Mouse (Mus musculus) heart, postnatal 36 days (tissue): ENCODE data around the gene Ube2j1. TPM values are rescaled to one million over a fixed set of nuclear protein-coding genes. Genes with fewer than 3 reads are reported as not detected.
"Not testable (repeated sequence)": the region's sequence is repeated elsewhere in the genome, so short reads cannot be mapped to it uniquely, and the experiment has no call there.

Experiments
- DNase-seq, 2 experiments: peaks; one replicate each; pipeline ENCODE4 v3.0.0; 2021 to 2022
- intact Hi-C: fragments of 180-260 bp; cut with DNase I; formaldehyde crosslinking; loops from one replicate; pipeline ENCODE4 v1.15.1; 2025
- total RNA-seq, 2 experiments: library from RNA; stranded (reverse); gene quantifications; 2 replicates each; pipeline ENCODE4 v1.2.3; 2021

Ube2j1 gene
- total RNA-seq = 10 to 100 TPM; 41.6 to 42.5 TPM

DNA sequence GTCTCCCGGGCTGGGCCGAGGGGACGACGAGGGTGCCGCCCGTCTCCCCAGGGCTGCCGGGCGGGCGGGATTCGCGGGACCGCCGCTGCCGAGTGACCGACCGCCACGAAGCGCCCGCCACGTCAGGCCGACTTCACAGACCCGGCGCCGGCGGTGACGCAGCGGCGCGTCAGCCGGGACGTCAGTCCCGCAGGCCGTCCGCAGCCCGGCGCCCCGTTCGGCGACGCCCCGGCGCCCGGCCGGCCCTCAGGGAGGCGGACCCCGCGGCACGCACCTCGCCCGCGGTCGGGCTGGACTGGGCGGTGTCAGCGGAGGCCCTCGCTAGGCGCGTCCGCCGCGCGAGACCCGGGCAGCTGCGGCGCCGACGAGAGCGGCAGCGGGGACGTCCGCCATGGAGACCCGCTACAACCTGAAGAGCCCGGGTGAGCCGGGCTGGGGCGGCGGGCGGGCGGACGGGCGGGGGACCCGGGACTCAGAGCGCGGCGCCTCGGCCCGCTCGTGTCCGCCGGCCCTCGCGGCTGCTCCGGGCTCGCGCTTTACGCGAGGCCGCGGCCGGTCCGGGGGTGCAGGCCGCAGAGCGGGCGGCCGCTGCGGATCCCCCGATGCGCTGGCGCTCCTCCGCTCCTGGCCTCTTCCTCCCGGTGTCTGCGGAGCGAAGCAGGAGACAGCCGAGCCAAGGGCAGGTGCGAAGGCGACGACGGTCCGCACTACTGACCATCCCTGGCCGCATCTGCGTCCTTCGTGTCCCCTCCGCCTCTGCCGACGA lies at the start of gene Ube2j1:
Gene Ube2j1 (plus strand): TSS at position 222 of the 766 bp plus-strand sequence.
- intact Hi-C loops = loop anchor here (2.0 to 5.0 kb wide), 5 partner anchors 86 to 374 kb away; partner anchors contain the start of genes Lyrm2 and Mdn1
- peak; percentile 90 to 92 for DNase-seq

- DNase-seq = peak in 1 of 2 experiments; percentile 11
- intact Hi-C loops = no loop called here
Measured at GRCm38 (mm10) chr4:32981617-32982016, 49.6 kb upstream of the Ube2j1 start.

GRCm38 (mm10) chr4:32982041-32982715 lies 49.0 kb upstream of the Ube2j1 start:
- DNase-seq = peak; percentile 12 to 22
- intact Hi-C loops = no loop called here

- intact Hi-C loops = no loop called here
- no peak for DNase-seq
Measured at GRCm38 (mm10) chr4:32982716-32983175, 48.5 kb upstream of the Ube2j1 start, which contains the start of gene Rragd. TSS of gene Rragd (plus strand) at chr4:32983037.

- peak; percentile 59 to 71 for DNase-seq
- intact Hi-C loops = no loop called here
Measured at GRCm38 (mm10) chr4:32983176-32984155, 47.8 kb upstream of the Ube2j1 start.

DNA sequence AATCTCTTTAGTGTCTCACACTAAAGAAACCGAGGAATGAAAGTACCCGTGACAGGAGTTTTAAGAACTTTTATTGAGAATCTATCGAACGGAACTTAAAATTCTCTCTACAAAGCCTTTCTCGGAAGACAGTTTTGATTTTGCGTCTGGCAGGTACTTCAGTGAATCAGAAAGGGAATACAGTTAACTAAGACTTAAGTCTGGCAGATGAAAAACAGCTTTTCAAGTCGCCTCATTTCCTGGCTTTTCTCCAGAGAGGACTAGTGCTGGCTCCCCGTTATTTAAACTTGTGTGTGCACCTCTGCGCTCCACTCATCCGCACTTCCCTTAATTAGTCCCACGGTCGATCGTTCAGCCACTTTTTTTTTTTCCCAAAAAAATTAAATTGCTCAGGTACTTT lies 47.0 kb upstream of the Ube2j1 start:
- intact Hi-C loops = no loop called here
- DNase-seq = no peak

DNA sequence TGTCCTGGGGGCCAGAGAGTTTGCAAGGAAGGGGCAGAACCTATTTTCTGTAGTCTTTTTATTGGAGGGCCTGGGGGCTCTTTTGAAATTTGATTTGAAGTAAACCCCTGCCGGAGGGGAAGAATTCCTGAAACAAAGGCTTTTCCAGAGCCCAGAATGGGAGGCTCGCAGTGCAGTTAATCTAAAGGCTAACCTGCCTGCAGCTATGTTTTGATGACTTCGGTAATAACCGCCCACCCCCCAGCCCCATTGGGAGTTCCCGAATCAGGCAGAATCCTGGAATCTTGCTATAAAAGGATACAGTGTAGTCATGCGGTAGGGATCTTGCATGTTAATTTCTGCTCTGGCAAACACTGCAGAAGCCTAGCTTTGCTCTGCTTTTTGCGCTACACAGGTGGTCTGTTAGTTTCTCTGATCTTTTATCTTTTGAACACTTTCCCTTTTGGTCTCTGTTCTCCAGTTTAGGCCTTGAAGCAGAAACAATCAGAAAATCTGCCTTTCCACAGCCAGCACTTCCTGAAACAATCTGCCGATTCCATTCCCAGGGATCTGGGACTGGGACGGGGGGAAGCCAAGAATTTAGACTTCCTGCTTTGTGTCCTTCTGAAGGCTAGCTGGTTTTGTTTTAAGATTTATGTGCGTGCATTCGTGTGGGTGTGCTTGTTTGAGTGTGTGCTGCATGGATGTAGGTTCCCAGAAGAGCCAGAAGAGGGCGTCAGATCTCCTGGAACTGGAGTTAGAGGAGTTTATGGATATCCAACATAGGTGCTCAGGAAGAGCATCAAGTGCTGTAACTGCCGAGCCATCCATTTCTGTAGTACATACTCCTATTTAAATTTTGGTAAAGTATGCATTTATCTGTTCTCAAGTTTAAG lies 46.2 kb upstream of the Ube2j1 start:
- DNase-seq = no peak
- intact Hi-C loops = no loop called here

DNA sequence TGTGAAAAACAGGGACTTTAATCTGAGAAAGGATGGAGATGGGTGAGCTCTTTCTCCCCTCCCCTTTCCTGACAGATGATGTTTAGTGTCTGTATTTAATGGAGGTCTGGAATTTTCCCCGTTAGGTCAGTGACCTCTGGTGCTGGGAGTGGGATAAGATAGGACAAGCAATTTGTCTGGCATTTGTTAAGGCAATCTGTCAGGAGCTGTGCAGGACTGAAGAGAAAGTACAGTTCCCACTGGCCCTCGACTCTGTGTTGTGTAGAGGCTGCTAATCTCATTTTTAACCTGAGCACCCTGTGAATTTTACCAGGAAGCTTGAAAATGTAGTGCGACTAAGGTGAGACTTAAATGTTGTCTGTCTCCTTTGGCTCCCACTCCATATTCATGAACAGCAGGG lies 45.5 kb upstream of the Ube2j1 start:
- DNase-seq = no peak
- intact Hi-C loops = no loop called here

- no peak for DNase-seq
- intact Hi-C loops = no loop called here
Measured at GRCm38 (mm10) chr4:32987006-32987405, 44.2 kb upstream of the Ube2j1 start.

GRCm38 (mm10) chr4:32989346-32989745 lies 41.9 kb upstream of the Ube2j1 start:
- intact Hi-C loops = no loop called here

DNA sequence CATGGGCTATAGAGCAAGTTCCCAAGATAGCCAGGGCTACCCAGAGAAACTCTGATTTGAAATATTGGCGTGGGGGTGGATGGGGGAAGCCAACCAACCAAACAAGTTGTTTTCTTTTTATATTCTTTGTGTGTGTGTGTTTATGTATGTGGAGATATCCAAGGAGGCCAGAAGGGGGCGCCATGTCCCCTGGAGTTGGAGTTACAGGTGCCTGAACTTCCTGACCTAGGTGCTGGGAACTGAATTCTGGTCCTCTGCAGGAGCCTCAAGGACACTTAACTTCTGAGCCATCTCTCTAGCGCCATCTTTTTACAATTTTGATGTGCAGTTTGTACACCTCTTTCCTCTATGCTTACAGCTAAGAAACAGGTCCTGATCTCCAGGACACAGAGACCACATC lies 37.0 kb upstream of the Ube2j1 start:
- intact Hi-C loops = no loop called here
- DNase-seq = no peak

More at GRCm38 (mm10) chr4:32989346-32989745, 41.9 kb upstream of the Ube2j1 start:
- no peak for DNase-seq

DNA sequence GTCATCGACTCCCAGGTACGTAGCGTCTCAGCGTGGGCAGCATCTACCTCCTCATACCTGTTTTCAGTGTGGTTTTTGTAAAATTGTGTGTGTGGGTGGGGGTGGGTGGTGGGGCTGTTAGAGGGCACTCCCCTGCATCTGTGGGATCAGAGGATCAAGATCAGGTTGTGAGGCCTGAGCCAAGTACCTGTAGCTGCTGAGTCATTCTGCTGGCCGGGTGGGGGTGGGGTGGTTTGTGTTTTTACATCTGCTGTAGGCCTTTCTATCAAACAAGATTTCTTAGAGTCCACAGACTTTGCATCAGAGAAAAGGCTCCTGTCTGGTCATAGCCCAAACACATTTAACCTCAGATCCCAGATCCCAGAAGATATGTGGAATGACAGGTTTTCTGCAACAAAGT lies 35.1 kb upstream of the Ube2j1 start:
- no peak for DNase-seq
- intact Hi-C loops = no loop called here

DNA sequence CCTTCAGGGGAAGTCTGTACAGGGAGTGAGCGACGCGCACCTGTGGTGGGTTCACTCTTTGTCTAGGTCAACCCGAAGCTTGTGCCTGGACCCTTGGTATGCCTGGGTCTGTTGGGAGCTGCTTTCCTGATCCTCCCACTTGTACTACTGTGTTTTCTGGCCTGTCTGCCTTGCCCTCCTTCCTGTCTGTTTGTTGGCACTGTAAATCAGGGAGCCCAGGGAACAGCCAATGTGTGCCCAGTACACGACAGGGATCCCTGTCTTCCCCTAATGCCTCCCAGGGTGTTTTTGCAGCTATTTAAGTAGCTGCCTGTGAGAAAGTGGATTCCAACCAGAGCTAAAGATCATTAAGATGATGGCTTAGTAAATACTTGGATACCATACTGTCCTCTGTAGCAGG lies 33.6 kb upstream of the Ube2j1 start:
- intact Hi-C loops = no loop called here
- no peak for DNase-seq

DNA sequence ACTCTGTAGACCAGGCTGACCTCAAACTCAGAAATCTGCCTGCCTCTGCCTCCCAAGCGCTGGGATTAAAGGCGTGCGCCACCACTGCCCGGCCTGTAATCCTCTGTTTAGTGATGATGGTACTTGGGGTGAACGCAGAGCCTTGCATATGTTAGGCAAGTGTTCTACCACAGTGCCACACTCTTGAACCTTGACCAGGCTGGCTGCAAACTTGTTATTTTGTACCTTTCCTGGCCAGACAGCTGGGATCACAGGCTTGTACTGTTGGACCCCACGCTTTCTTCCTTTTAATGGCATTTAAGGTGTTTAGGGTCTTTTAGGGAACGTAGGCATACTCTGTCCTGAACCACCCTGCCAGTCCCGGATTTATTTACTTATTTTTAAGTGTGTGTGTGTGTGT lies 32.2 kb upstream of the Ube2j1 start:
- no peak for DNase-seq
- intact Hi-C loops = no loop called here

DNA sequence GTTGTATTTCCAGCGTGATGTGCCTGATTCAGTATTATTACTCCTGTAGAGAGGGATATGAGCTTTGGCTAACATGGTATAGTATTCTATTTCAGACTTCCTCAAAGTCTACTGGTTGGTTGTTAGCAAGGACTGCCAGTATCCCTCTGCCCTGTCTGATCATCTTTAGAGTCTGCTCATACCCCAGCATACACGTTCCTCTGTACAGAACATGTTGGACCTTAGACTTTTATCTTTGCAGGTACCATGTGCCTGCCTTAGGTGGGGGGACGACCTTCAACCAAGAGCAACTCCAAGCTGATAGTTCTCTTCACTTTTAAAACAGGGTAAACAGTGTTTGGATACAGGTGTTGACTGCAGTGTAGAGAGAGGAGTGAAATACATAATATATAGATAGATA lies 29.1 kb upstream of the Ube2j1 start:
- intact Hi-C loops = no loop called here
- no peak for DNase-seq

- DNase-seq, intact Hi-C loops: not testable (repeated sequence)
Measured at GRCm38 (mm10) chr4:33005595-33006470, 25.4 kb upstream of the Ube2j1 start.

DNA sequence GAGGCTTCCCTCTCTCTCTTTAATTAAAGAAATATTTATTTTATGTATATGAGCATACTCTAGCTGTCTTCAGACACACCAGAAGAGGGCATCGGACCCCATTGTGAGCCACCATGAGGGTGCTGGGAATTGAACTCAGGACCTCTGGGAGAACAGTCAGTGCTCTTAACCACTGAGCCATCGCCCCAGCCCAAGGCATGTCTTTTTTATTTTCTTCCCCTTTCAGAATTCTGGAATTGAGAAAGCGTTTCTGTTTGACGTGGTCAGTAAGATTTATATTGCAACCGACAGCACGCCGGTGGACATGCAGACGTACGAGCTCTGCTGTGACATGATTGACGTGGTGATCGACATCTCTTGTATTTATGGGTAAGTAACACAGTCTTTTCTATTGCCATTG lies 24.4 kb upstream of the Ube2j1 start:
- intact Hi-C loops = no loop called here
- no peak for DNase-seq

GRCm38 (mm10) chr4:33007443-33008217 lies 23.6 kb upstream of the Ube2j1 start:
- intact Hi-C loops = loop anchor here (2.0 kb wide), 1 partner anchor 29 kb away; no protein-coding TSS in a partner anchor
- DNase-seq = no peak
